Mouse (Mus musculus) embryonic fibroblast, embryonic 13.5 days (primary cell): ENCODE results near the gene Nbea. TPM values are rescaled to one million over a fixed set of nuclear protein-coding genes. Genes with fewer than 3 reads are reported as not detected.
A peak's percentile ranks its signal among the peaks of the same experiment; 100 is the strongest.

Experiments
- H3K27ac ChIP-seq: 2 replicates; pipeline ENCODE4 v1.5.1; 2012; ENCODE audit warnings: low read length, control low read depth, inconsistent platforms; ENCODE audit not compliant: insufficient read depth
- H3K4me1 ChIP-seq: 2 replicates; pipeline ENCODE4 v1.6.1; 2011; ENCODE audit warnings: low read length; ENCODE audit not compliant: control insufficient read depth, insufficient read depth
- H3K4me3 ChIP-seq: 2 replicates; pipeline ENCODE4 v1.5.1; 2011; ENCODE audit warnings: mild to moderate bottlenecking, control low read depth, low read length; ENCODE audit not compliant: insufficient read depth
- CTCF ChIP-seq: IDR thresholded peaks from 2 replicates; pipeline ENCODE4 v1.5.1; 2011; ENCODE audit warnings: mild to moderate bottlenecking, control low read depth, low read length, moderate library complexity, borderline replicate concordance; ENCODE audit not compliant: insufficient read depth
- POLR2A ChIP-seq: IDR thresholded peaks from 2 replicates; pipeline ENCODE4 v1.6.1; 2011; ENCODE audit warnings: low read depth, mild to moderate bottlenecking, control low read depth, low read length, moderate library complexity
- polyA plus RNA-seq: library from polyadenylated mRNA; stranded (reverse); fragments of >200 nt; gene quantifications from 2 replicates; pipeline ENCODE4 v1.2.4, GENCODE M21; 2011; ENCODE audit warnings: low read depth; ENCODE audit not compliant: missing spikeins, insufficient read length

Gene Nbea
- polyA plus RNA-seq, 1 experiment: 35.3 TPM

DNA sequence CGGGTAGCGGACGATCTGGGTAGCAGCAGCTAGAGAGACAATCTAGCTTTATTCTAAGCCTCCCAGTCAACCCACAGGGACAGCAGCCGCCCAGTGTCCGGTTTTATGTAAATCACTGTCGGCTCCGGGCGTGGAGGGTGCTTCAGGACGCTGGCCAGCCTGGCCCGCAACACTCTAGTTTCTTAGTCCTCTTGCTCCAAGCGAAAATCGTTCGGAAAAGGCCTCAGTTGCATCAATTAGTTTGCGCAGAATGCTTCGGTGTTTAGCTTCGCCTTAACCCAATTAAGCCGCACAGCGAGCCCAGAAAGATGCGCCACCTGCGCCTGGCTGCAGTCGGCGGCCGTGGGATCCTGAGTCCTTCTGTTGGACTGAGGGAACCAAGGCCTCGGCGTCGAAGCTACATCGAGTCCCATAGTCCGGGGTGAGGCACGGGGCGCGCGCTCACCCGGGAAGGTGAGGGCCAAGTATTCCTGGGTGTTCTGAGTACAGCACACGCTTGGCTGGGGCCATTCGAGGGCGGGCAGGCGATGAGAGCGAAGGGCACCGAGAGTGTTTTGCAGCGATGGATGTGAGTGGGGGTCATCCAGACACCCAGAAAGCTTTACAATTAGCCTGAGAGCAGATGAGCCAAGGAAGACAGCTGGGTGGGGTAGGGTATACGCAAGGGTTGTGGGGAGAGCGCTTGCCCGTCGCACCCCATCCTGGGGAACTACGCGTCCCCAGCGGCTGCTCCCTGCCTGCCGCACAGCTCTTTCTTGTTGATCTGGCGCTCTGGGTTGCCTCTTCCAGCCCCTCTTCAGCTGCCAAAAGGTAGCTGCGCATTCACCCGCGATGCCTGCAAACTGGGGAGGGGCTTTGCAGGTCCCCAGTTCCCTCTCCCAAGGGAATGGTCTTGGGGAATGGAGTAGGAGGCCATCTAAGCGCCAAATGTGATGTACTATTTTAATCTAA lies 403.1 kb downstream of the Nbea start:
- Histone ChIP-seq H3K4me3 (peak overlapping the region; percentile 3; the same call in 1 of the 2 replicates), H3K4me1 (peaks cover 2% of the 10 kb centered on the region; the same call in 1 of the 2 replicates), H3K27ac (peak overlapping the region; percentile 4; the same call in 1 of the 2 replicates)
- TF ChIP-seq POLR2A (no peak), CTCF (no peak)

DNA sequence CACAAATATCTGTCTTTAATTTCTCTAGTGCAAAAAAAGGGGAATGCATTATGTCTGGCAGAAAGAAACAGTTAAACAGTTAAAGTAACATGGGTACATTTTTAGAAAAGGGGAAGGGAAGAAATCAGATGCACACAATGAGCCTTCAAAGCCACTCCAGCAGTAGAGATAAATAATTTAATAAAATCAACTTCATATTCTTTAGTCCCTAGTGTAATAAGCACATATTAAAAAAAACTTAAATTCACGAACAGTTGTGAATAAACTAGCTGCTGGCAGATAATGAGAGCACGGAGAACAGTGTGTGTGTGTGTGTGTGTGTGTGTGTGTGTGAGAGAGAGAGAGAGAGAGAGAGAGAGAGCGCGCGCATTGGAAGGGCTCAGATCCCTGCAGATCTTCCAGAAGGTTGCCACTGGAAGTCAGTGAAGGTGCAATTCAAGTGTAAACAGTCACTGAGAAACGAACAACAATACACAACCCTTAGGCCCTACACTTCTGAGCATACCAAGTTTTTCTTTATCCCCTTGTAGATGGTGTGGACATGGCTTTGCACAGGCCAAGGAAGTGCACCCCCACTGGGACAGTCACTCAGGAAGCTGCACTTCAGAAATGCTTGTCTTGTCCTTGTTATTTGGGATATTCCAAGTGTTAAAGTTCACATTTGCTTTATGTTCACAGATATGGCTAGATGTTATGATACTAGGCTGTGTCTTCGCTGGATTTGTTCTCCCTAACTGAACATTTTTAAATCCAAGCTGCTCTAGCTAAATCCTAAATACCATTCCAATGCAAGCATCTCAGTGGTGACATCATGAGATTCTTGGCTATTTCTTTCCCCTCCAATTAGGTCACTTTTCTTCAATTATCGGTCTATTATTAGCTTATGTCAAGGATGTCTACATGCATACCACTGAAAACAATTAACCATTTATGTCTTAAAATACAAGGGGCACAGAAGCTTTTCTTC lies 404.5 kb downstream of the Nbea start:
- no peak overlapping the region for H3K4me3 ChIP-seq
- TF ChIP-seq CTCF: no peak
- no peak for TF ChIP-seq POLR2A
- peaks cover 2% of the 10 kb centered on the region; the same call in 1 of the 2 replicates for H3K4me1 ChIP-seq
- H3K27ac ChIP-seq: peak overlapping the region; percentile 10; the same call in 1 of the 2 replicates

DNA sequence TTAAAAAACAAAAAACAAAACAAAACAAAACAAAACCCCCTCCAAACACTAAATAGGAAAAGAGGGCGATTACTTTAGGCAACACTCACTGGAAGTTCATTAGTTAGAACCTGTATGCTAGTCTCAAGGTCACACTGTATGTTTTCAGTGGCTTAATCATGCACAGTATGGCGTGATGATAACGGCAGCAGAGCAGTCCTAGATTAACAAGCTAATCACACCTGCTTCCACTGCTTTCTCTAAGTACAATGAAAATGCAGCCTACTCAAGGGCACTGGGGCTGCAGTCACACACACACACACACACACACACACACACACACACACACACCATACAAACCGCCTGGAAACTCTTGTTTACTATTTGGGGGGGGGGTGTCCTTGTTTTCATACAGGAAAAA lies 406.0 kb downstream of the Nbea start:
- H3K27ac ChIP-seq: no peak overlapping the region
- peaks cover 2% of the 10 kb centered on the region; the same call in 1 of the 2 replicates for H3K4me1 ChIP-seq
- TF ChIP-seq CTCF: no peak
- no peak for TF ChIP-seq POLR2A
- no peak overlapping the region for H3K4me3 ChIP-seq

DNA sequence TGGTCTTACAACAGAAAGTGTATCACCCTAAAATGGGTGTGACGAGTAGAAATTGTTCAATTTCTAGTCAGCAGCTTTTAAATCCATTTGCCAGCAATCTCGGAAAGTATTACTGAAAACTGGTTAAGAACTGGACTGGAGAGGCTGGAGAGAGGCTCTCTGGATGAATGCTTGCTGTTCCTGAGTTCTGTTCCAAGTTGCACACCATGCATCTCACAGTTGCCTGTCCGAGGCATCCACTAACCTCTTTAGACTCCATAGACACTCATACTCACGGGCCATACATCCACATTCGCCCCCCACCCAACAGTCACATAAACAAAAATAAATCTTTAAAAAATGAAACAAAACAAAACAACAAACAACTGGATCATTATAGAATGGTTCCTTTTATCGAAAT lies 407.7 kb downstream of the Nbea start:
- H3K4me1 ChIP-seq: no peaks in the 10 kb centered on the region
- no peak overlapping the region for H3K4me3 ChIP-seq
- TF ChIP-seq POLR2A (no peak), CTCF (no peak)
- no peak overlapping the region for H3K27ac ChIP-seq

DNA sequence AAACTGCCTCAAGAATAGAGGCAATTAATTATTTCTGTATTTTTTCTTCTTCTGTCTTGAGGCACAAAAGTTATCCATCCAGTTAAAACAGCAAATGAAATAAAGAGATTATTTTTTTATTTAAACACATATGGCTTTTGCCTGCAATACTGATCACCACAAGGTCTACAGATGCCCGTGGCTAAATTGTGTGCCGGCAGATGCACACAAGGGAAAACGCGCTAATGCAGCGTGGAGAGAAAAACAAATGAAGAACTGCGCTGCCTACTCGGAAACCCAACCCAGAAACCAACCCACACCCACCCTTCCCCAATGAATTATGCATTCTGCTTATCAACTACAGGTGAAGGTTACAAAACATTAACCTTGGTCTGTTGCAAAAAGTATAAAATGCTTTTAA lies 408.3 kb downstream of the Nbea start:
- H3K4me3 ChIP-seq: no peak overlapping the region
- TF ChIP-seq POLR2A: no peak
- TF ChIP-seq CTCF: no peak
- no peaks in the 10 kb centered on the region for H3K4me1 ChIP-seq
- no peak overlapping the region for H3K27ac ChIP-seq

DNA sequence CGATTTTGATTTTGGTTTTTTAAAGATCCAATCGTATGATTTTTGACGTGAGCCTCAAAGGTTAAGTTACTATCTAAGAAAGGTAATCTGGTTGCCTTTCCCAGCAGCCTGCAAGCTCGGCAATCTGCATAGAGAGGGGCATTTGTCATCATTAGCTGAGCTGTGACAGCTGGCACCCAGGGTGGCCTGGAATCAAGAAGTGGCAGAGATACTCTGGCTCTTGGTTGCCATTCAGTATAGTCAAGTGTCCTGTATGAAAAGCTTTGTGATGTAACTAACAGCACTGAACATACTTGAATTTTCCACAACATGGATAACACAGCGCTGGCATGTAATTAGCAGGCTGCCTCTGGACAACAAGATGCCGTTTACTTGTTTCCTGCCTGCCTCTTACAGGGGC lies 409.3 kb downstream of the Nbea start:
- no peak overlapping the region for H3K27ac ChIP-seq
- no peak for TF ChIP-seq POLR2A
- TF ChIP-seq CTCF: no peak
- no peak overlapping the region for H3K4me3 ChIP-seq
- H3K4me1 ChIP-seq: no peaks in the 10 kb centered on the region

DNA sequence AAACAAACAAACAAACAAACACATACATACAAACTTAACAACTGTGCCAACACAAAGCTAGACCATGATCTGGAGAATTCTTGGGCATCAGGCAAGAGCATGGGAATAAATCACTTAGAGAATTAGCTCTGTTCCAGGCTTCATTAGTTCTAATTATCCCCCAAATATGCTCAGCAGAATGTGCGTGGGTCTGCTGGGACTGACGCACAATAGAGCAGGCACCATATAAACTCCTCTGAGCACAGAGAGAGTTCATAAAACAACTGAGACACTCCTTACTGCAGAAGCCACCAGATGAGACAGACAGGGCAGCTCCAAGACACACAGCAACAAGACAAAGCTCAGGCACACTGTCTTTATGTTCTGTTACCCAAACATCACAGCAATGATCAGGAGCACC lies 414.2 kb downstream of the Nbea start:
- Histone ChIP-seq H3K4me1 (no peaks in the 10 kb centered on the region), H3K4me3 (no peak overlapping the region), H3K27ac (no peak overlapping the region)
- TF ChIP-seq POLR2A: no peak
- no peak for TF ChIP-seq CTCF

DNA sequence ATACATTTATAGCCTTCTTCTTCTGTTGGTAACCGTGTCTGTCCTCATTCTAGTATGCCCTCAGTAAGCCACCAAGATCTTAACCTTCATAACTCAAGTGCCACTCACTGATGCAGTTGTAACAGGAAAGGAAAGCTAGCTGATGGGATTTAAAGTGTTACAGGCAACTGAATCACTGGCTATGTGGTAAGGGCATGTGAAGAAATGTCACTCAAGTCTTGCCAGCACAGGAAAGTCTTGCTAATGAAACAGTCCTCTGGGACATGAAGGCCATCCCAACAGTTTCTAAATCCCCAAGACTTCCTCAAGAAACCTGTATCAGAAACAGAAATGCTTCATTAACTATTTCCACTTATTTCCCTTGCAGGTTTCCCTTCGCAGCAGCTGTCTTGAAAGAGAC lies 414.8 kb downstream of the Nbea start:
- TF ChIP-seq CTCF: no peak
- TF ChIP-seq POLR2A: no peak
- no peaks in the 10 kb centered on the region for H3K4me1 ChIP-seq
- no peak overlapping the region for H3K27ac ChIP-seq
- no peak overlapping the region for H3K4me3 ChIP-seq

DNA sequence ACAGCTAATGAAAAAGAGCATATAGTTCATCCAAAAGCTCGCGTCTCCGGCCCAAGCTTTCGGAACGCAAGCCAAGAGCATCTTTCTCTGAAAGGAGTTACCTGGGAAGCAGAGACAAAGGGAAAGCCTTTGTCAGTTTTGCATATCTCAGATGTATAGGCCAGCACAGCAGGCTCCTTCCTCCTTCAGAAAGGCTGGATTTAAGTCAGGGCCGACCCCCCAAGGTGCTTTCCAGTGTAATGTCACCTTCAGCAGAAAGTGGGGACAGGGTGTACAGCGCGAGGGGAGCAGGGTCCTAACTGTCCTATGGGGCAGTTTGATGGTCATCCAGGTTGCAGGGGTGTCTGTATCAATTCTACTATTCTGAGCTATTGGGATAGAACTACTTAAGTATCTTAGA lies 419.9 kb downstream of the Nbea start:
- TF ChIP-seq CTCF (no peak), POLR2A (no peak)
- H3K4me1 ChIP-seq: no peaks in the 10 kb centered on the region
- no peak overlapping the region for H3K4me3 ChIP-seq
- no peak overlapping the region for H3K27ac ChIP-seq
